Mouse (Mus musculus) E14TG2a.4 (cell line): ENCODE measurements around the gene Armc6.

Source experiments
- H3K27me3 ChIP-seq: 2 replicates; pipeline ENCODE4 v1.6.1; 2014; ENCODE audit warnings: low read length, control low read depth; ENCODE audit not compliant: insufficient read depth
- H3K36me3 ChIP-seq: 2 replicates; pipeline ENCODE4 v1.6.1; 2014; ENCODE audit warnings: low read length, control low read depth; ENCODE audit not compliant: insufficient read depth
- H3K4me1 ChIP-seq: replicated peaks from 2 replicates; pipeline ENCODE4 v1.6.1; 2014; ENCODE audit warnings: low read depth, low read length, control low read depth
- H3K4me3 ChIP-seq: replicated peaks from 2 replicates; pipeline ENCODE4 v1.5.1; 2014; ENCODE audit warnings: mild to moderate bottlenecking, low read length
- H3K9me3 ChIP-seq: 2 replicates; pipeline ENCODE4 v1.6.1; 2014; ENCODE audit warnings: low read length, control low read depth
- CTCF ChIP-seq: conservative IDR thresholded peaks from 2 replicates; pipeline ENCODE4 v1.5.1; 2014; ENCODE audit warnings: low read length
- NANOG ChIP-seq: IDR thresholded peaks from 2 replicates; pipeline ENCODE4 v1.6.1; 2014; ENCODE audit warnings: borderline replicate concordance, low read length, mixed read lengths
- POU5F1 ChIP-seq: IDR thresholded peaks from 2 replicates; pipeline ENCODE4 v1.6.1; 2014; ENCODE audit warnings: low read length, borderline replicate concordance

Armc6 gene

GRCm38 (mm10) chr8:70179082-70179481 is 55.2 kb downstream of the Armc6 start:
- no peaks in the 10 kb centered on the region for H3K9me3 ChIP-seq
- H3K4me1 ChIP-seq, result peaks cover 51% of the 10 kb centered on the region
- no peak overlapping the region for H3K4me3 ChIP-seq
- H3K36me3 ChIP-seq, result peaks cover 65% of the 10 kb centered on the region
- H3K27me3 ChIP-seq, result no peaks in the 10 kb centered on the region
- TF ChIP-seq NANOG (no peak), CTCF (0 out of 2 replicates have a peak, but pooled peaks have one; percentile 15), POU5F1 (no peak)

- TF ChIP-seq CTCF (peak; percentile 14; the same call in 1 of the 2 replicates), NANOG (no peak)
- Histone ChIP-seq H3K27me3 (no peaks in the 10 kb centered on the region), H3K9me3 (no peaks in the 10 kb centered on the region), H3K36me3 (peaks cover 66% of the 10 kb centered on the region), H3K4me1 (peaks cover 51% of the 10 kb centered on the region), H3K4me3 (no peak overlapping the region)
Measured at GRCm38 (mm10) chr8:70178231-70178630, 56.0 kb downstream of the Armc6 start.

- Histone ChIP-seq H3K9me3 (no peaks in the 10 kb centered on the region), H3K4me3 (no peak overlapping the region), H3K36me3 (peaks cover 39% of the 10 kb centered on the region), H3K4me1 (peaks cover 40% of the 10 kb centered on the region), H3K27me3 (no peaks in the 10 kb centered on the region)
- TF ChIP-seq CTCF (no peak), NANOG (no peak), POU5F1 (no peak)
Measured at GRCm38 (mm10) chr8:70174079-70174478, 60.2 kb downstream of the Armc6 start.

GRCm38 (mm10) chr8:70173320-70173719 is 60.9 kb downstream of the Armc6 start:
- Histone ChIP-seq H3K36me3 (peaks cover 34% of the 10 kb centered on the region), H3K27me3 (no peaks in the 10 kb centered on the region), H3K4me1 (peaks cover 35% of the 10 kb centered on the region), H3K9me3 (no peaks in the 10 kb centered on the region), H3K4me3 (no peak overlapping the region)
- no peak for TF ChIP-seq POU5F1
- TF ChIP-seq NANOG, result no peak
- no peak for TF ChIP-seq CTCF

- 0 out of 2 replicates have a peak, but pooled peaks cover 3% of the 10 kb centered on the region for H3K27me3 ChIP-seq
- TF ChIP-seq NANOG (no peak), CTCF (no peak), POU5F1 (no peak)
- H3K4me3 ChIP-seq, result peak within 1 kb of the TSS; percentile 89
- H3K4me1 ChIP-seq, result peaks cover 35% of the 10 kb centered on the region
- H3K36me3 ChIP-seq, result peaks cover 24% of the 10 kb centered on the region
- no peaks in the 10 kb centered on the region for H3K9me3 ChIP-seq
Measured at GRCm38 (mm10) chr8:70172043-70172681, 62.1 kb downstream of the Armc6 start, which contains the start of gene Tmem161a. TSS of gene Tmem161a (plus strand) at chr8:70172356.

- TF ChIP-seq CTCF, result no peak
- no peak for TF ChIP-seq NANOG
- TF ChIP-seq POU5F1, result no peak
- H3K9me3 ChIP-seq, result no peaks in the 10 kb centered on the region
- H3K4me3 ChIP-seq, result no peak overlapping the region
- peaks cover 15% of the 10 kb centered on the region for H3K36me3 ChIP-seq
- H3K27me3 ChIP-seq, result peaks cover 3% of the 10 kb centered on the region; the same call in 1 of the 2 replicates
- peaks cover 42% of the 10 kb centered on the region for H3K4me1 ChIP-seq
Measured at GRCm38 (mm10) chr8:70171240-70171639, 63.0 kb downstream of the Armc6 start.

- TF ChIP-seq POU5F1 (no peak), NANOG (no peak), CTCF (no peak)
- H3K36me3 ChIP-seq, result peaks cover 13% of the 10 kb centered on the region
Measured at GRCm38 (mm10) chr8:70170748-70171147, 63.5 kb downstream of the Armc6 start.

More at GRCm38 (mm10) chr8:70170748-70171147, 63.5 kb downstream of the Armc6 start:
- H3K4me3 ChIP-seq, result no peak overlapping the region
- H3K9me3 ChIP-seq, result no peaks in the 10 kb centered on the region
- H3K27me3 ChIP-seq, result peaks cover 8% of the 10 kb centered on the region
- H3K4me1 ChIP-seq, result peaks cover 46% of the 10 kb centered on the region
